Mouse (Mus musculus) liver, embryonic 15.5 days (tissue): ENCODE measurements around the gene Ankrd6. TPM values are rescaled to one million over a fixed set of nuclear protein-coding genes. Genes with fewer than 3 reads are reported as not detected.

ENCODE experiments used
- ATAC-seq: fragments of 200-750 bp; cut with Nextera tagmentation; 2 replicates; pipeline ENCODE4 v1.8.0; 2017; ENCODE audit warnings: moderate number of reproducible peaks, mild to moderate bottlenecking, moderate library complexity; ENCODE audit not compliant: insufficient read depth
- H3K27ac ChIP-seq: fragments of 300-500 bp; sonication (generic); replicated peaks from 2 replicates; pipeline ENCODE4 v1.5.1; 2015; ENCODE audit warnings: mild to moderate bottlenecking, inconsistent platforms
- H3K27me3 ChIP-seq: fragments of 300-500 bp; sonication (generic); 2 replicates; pipeline ENCODE4 v1.6.1; 2015; ENCODE audit warnings: mild to moderate bottlenecking, inconsistent platforms
- H3K36me3 ChIP-seq: fragments of 300-500 bp; sonication (generic); replicated peaks from 2 replicates; pipeline ENCODE4 v1.6.1; 2015; ENCODE audit warnings: moderate library complexity, mild to moderate bottlenecking, inconsistent platforms
- H3K4me1 ChIP-seq: fragments of 300-500 bp; sonication (generic); replicated peaks from 2 replicates; pipeline ENCODE4 v1.6.1; 2015; ENCODE audit warnings: inconsistent platforms
- H3K4me2 ChIP-seq: fragments of 300-500 bp; sonication (generic); 2 replicates; pipeline ENCODE4 v1.6.1; 2015; ENCODE audit warnings: moderate library complexity, mild to moderate bottlenecking, inconsistent platforms
- H3K4me3 ChIP-seq: fragments of 300-500 bp; sonication (generic); replicated peaks from 2 replicates; pipeline ENCODE4 v1.5.1; 2015; ENCODE audit warnings: mild to moderate bottlenecking, inconsistent platforms
- H3K9ac ChIP-seq: fragments of 300-500 bp; sonication (generic); 2 replicates; pipeline ENCODE4 v1.6.1; 2015; ENCODE audit warnings: moderate library complexity, mild to moderate bottlenecking, inconsistent platforms
- H3K9me3 ChIP-seq: fragments of 300-500 bp; sonication (generic); replicated peaks from 2 replicates; pipeline ENCODE4 v1.6.1; 2016; ENCODE audit warnings: inconsistent platforms
- WGBS: fragments of 180-500 bp; shearing (Covaris S2); methylation state at CpG from one replicate; pipeline ENCODE4 v1.1.7; 2015; ENCODE audit warnings: mixed read lengths; ENCODE audit not compliant: insufficient replicate concordance; 5-methylcytosine and 5-hydroxymethylcytosine counted together
- polyA plus RNA-seq: library from polyadenylated mRNA; unstranded; fragments of >200 nt; fragmentation: Nextera tagmentation; extraction: Ambion mirVana; gene quantifications from 2 replicates; pipeline ENCODE4 v1.2.1, GENCODE M21; 2015

Ankrd6 gene
- polyA plus RNA-seq, 1 experiment from 2014 or later = 0.60 TPM

GRCm38 (mm10) chr4:32905381-32905780 is 45.3 kb downstream of the Ankrd6 start:
- no peaks in the 10 kb centered on the region for H3K36me3 ChIP-seq
- no peaks in the 10 kb centered on the region for H3K27me3 ChIP-seq
- no peak overlapping the region for H3K4me3 ChIP-seq
- H3K9me3 ChIP-seq = no peaks in the 10 kb centered on the region
- 59% methylated on average over 2 of the region's 2 CpGs for WGBS
- no peak overlapping the region for H3K4me2 ChIP-seq
- no peak overlapping the region for H3K27ac ChIP-seq
- no peak overlapping the region for H3K9ac ChIP-seq
- ATAC-seq = no peak
- H3K4me1 ChIP-seq = peaks cover 27% of the 10 kb centered on the region

GRCm38 (mm10) chr4:32903826-32904225 is 46.8 kb downstream of the Ankrd6 start:
- H3K36me3 ChIP-seq = no peaks in the 10 kb centered on the region
- H3K27me3 ChIP-seq = no peaks in the 10 kb centered on the region
- no peaks in the 10 kb centered on the region for H3K9me3 ChIP-seq
- WGBS = 72% methylated on average over 7 of the region's 7 CpGs
- H3K27ac ChIP-seq = no peak overlapping the region
- peaks cover 11% of the 10 kb centered on the region for H3K4me1 ChIP-seq
- no peak overlapping the region for H3K9ac ChIP-seq
- no peak for ATAC-seq
- H3K4me2 ChIP-seq = no peak overlapping the region
- H3K4me3 ChIP-seq = no peak overlapping the region

- 48% methylated on average over 4 of the region's 4 CpGs for WGBS
- H3K36me3 ChIP-seq = no peaks in the 10 kb centered on the region
- no peaks in the 10 kb centered on the region for H3K4me1 ChIP-seq
- no peaks in the 10 kb centered on the region for H3K27me3 ChIP-seq
- H3K27ac ChIP-seq = no peak overlapping the region
- no peak overlapping the region for H3K9ac ChIP-seq
- ATAC-seq = no peak
- no peak overlapping the region for H3K4me3 ChIP-seq
- no peak overlapping the region for H3K4me2 ChIP-seq
- H3K9me3 ChIP-seq = no peaks in the 10 kb centered on the region
These were observed 51.6 kb downstream of the Ankrd6 start for GRCm38 (mm10) chr4:32899051-32899450.

- H3K4me2 ChIP-seq = no peak overlapping the region
- H3K4me1 ChIP-seq = no peaks in the 10 kb centered on the region
- ATAC-seq = no peak
- WGBS = 81% methylated on average over 10 of the region's 10 CpGs
- no peaks in the 10 kb centered on the region for H3K36me3 ChIP-seq
- H3K4me3 ChIP-seq = no peak overlapping the region
- H3K27me3 ChIP-seq = peaks cover 15% of the 10 kb centered on the region
- H3K9me3 ChIP-seq = no peaks in the 10 kb centered on the region
- no peak overlapping the region for H3K27ac ChIP-seq
- no peak overlapping the region for H3K9ac ChIP-seq
These were observed 59.3 kb downstream of the Ankrd6 start for GRCm38 (mm10) chr4:32891341-32891740.

- ATAC-seq = no peak
- Histone ChIP-seq H3K27ac (no peak overlapping the region), H3K9ac (no peak overlapping the region), H3K4me1 (no peaks in the 10 kb centered on the region), H3K4me3 (no peak overlapping the region), H3K36me3 (no peaks in the 10 kb centered on the region), H3K4me2 (no peak overlapping the region), H3K27me3 (peaks cover 19% of the 10 kb centered on the region), H3K9me3 (no peaks in the 10 kb centered on the region)
- 64% methylated on average over 5 of the region's 5 CpGs for WGBS
These were observed 59.9 kb downstream of the Ankrd6 start for GRCm38 (mm10) chr4:32890735-32891098.

- H3K27me3 ChIP-seq = peaks cover 22% of the 10 kb centered on the region
- no peak for ATAC-seq
- H3K4me1 ChIP-seq = no peaks in the 10 kb centered on the region
- H3K4me2 ChIP-seq = no peak overlapping the region
- 55% methylated on average over 10 of the region's 10 CpGs for WGBS
- H3K36me3 ChIP-seq = no peaks in the 10 kb centered on the region
- H3K4me3 ChIP-seq = no peak overlapping the region
- H3K9me3 ChIP-seq = no peaks in the 10 kb centered on the region
- H3K9ac ChIP-seq = no peak overlapping the region
- no peak overlapping the region for H3K27ac ChIP-seq
These were observed 60.5 kb downstream of the Ankrd6 start for GRCm38 (mm10) chr4:32889996-32890734.

GRCm38 (mm10) chr4:32889246-32889645 is 61.4 kb downstream of the Ankrd6 start:
- peaks cover 22% of the 10 kb centered on the region for H3K27me3 ChIP-seq
- 64% methylated on average over 11 of the region's 11 CpGs for WGBS
- no peaks in the 10 kb centered on the region for H3K4me1 ChIP-seq
- no peaks in the 10 kb centered on the region for H3K36me3 ChIP-seq
- no peaks in the 10 kb centered on the region for H3K9me3 ChIP-seq
- no peak overlapping the region for H3K27ac ChIP-seq
- ATAC-seq = no peak
- no peak overlapping the region for H3K4me3 ChIP-seq
- H3K9ac ChIP-seq = no peak overlapping the region
- H3K4me2 ChIP-seq = no peak overlapping the region

- Histone ChIP-seq H3K9me3 (no peaks in the 10 kb centered on the region), H3K4me1 (no peaks in the 10 kb centered on the region), H3K9ac (no peak overlapping the region), H3K36me3 (no peaks in the 10 kb centered on the region), H3K27ac (no peak overlapping the region), H3K4me3 (no peak overlapping the region), H3K4me2 (no peak overlapping the region), H3K27me3 (peaks cover 20% of the 10 kb centered on the region)
- 29% methylated on average over 3 of the region's 3 CpGs for WGBS
- no peak for ATAC-seq
These were observed 64.2 kb downstream of the Ankrd6 start for GRCm38 (mm10) chr4:32886479-32886878.

- no peak overlapping the region for H3K4me2 ChIP-seq
- H3K36me3 ChIP-seq = no peaks in the 10 kb centered on the region
- no peaks in the 10 kb centered on the region for H3K9me3 ChIP-seq
- ATAC-seq = no peak
- H3K4me1 ChIP-seq = no peaks in the 10 kb centered on the region
- H3K27me3 ChIP-seq = peaks cover 14% of the 10 kb centered on the region
- 74% methylated on average over 9 of the region's 9 CpGs for WGBS
- no peak overlapping the region for H3K9ac ChIP-seq
- H3K27ac ChIP-seq = no peak overlapping the region
- no peak overlapping the region for H3K4me3 ChIP-seq
These were observed 66.0 kb downstream of the Ankrd6 start for GRCm38 (mm10) chr4:32884599-32884998.

GRCm38 (mm10) chr4:32881001-32881400 is 69.6 kb downstream of the Ankrd6 start:
- no peak overlapping the region for H3K9ac ChIP-seq
- no peaks in the 10 kb centered on the region for H3K36me3 ChIP-seq
- H3K4me3 ChIP-seq = no peak overlapping the region
- 49% methylated on average over 4 of the region's 4 CpGs for WGBS
- H3K27ac ChIP-seq = no peak overlapping the region
- 0 out of 2 replicates have a peak, but pooled peaks cover 9% of the 10 kb centered on the region for H3K27me3 ChIP-seq
- H3K4me1 ChIP-seq = no peaks in the 10 kb centered on the region
- ATAC-seq = no peak
- H3K4me2 ChIP-seq = no peak overlapping the region
- H3K9me3 ChIP-seq = no peaks in the 10 kb centered on the region

GRCm38 (mm10) chr4:32874669-32875068 is 76.0 kb downstream of the Ankrd6 start:
- no peak overlapping the region for H3K4me3 ChIP-seq
- 25% methylated on average over 4 of the region's 4 CpGs for WGBS
- H3K9ac ChIP-seq = no peak overlapping the region
- peaks cover 4% of the 10 kb centered on the region for H3K27me3 ChIP-seq
- H3K4me1 ChIP-seq = peaks cover 5% of the 10 kb centered on the region
- no peaks in the 10 kb centered on the region for H3K36me3 ChIP-seq
- no peak overlapping the region for H3K4me2 ChIP-seq
- ATAC-seq = no peak
- no peak overlapping the region for H3K27ac ChIP-seq
- H3K9me3 ChIP-seq = no peaks in the 10 kb centered on the region

- H3K36me3 ChIP-seq = no peaks in the 10 kb centered on the region
- H3K4me1 ChIP-seq = peaks cover 22% of the 10 kb centered on the region
- no peak overlapping the region for H3K27ac ChIP-seq
- no peak for ATAC-seq
- no peak overlapping the region for H3K9ac ChIP-seq
- H3K9me3 ChIP-seq = no peaks in the 10 kb centered on the region
- no peak overlapping the region for H3K4me2 ChIP-seq
- peaks cover 9% of the 10 kb centered on the region for H3K27me3 ChIP-seq
- WGBS = 50% methylated on average over 8 of the region's 8 CpGs
- no peak overlapping the region for H3K4me3 ChIP-seq
These were observed 78.4 kb downstream of the Ankrd6 start for GRCm38 (mm10) chr4:32872189-32872749.
